Mouse (Mus musculus): ENCODE results near the gene BC030867. TPM values are rescaled to one million over a fixed set of nuclear protein-coding genes. Genes with fewer than 3 reads are reported as not detected.

Gene BC030867
- polyA plus RNA-seq, 1 experiment = 7.2 TPM

DNA sequence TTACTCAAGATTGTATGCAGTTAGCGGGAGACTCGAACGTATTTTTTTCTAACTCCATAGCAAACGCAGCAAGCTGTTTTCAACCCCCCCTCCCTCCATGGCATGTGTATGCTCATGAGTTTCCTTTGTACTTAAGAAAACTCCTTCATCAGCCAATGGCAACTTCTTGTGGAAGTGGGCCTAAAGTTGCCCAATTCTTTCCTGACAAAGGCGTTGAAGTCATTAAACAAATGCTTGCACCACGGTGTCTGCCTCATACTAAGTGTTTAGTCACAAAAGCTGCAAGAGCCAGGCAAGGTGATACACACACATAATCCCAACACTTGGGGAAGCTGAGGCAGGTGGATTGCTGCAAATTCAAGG is 2.4 kb upstream of the BC030867 start:
- no peak for TF ChIP-seq POLR2A (IDR thresholded peaks at IDR 0.05; ENCODE audit: borderline replicate concordance, low read depth, low read length)
- TF ChIP-seq CTCF (IDR thresholded peaks at IDR 0.05; ENCODE audit: low read depth, low read length) = no peak
- peak overlapping the region; percentile 67 for H3K4me3 ChIP-seq (ENCODE audit: insufficient read depth, low read length)
- H3K4me1 ChIP-seq (ENCODE audit: control insufficient read depth, insufficient read depth, low read length) = peaks cover 16% of the 10 kb centered on the region
- H3K27ac ChIP-seq (ENCODE audit: insufficient read depth, low read depth, low read length) = peak overlapping the region; percentile 90

DNA sequence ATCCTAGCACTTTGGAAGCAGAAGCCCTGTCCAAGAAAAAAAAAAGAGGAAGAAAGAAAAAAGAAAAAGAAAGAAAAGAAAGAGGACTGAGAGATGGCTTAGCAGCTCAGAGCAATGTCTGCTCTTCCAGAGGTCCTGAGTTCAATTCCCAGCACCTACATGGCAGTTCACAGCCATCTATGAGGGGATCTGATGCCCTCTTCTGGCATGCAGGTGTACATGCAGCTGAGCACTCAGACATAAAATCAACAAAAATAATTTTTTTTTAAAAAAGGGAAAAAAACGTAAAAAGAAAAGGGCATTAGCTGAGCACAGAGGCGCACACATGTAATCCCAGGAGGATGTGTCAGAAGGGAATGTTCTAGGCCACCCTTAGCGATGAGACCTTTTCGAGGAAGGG is 1.8 kb upstream of the BC030867 start:
- Histone ChIP-seq H3K4me3 (ENCODE audit: insufficient read depth, low read length) (no peak overlapping the region), H3K4me1 (ENCODE audit: control insufficient read depth, insufficient read depth, low read length) (peaks cover 16% of the 10 kb centered on the region), H3K27ac (ENCODE audit: insufficient read depth, low read depth, low read length) (peak overlapping the region; percentile 90)
- TF ChIP-seq POLR2A (IDR thresholded peaks at IDR 0.05; ENCODE audit: borderline replicate concordance, low read depth, low read length) = no peak
- peak; percentile 36; the same call in 1 of the 2 replicates for TF ChIP-seq CTCF (IDR thresholded peaks at IDR 0.05; ENCODE audit: low read depth, low read length)

DNA sequence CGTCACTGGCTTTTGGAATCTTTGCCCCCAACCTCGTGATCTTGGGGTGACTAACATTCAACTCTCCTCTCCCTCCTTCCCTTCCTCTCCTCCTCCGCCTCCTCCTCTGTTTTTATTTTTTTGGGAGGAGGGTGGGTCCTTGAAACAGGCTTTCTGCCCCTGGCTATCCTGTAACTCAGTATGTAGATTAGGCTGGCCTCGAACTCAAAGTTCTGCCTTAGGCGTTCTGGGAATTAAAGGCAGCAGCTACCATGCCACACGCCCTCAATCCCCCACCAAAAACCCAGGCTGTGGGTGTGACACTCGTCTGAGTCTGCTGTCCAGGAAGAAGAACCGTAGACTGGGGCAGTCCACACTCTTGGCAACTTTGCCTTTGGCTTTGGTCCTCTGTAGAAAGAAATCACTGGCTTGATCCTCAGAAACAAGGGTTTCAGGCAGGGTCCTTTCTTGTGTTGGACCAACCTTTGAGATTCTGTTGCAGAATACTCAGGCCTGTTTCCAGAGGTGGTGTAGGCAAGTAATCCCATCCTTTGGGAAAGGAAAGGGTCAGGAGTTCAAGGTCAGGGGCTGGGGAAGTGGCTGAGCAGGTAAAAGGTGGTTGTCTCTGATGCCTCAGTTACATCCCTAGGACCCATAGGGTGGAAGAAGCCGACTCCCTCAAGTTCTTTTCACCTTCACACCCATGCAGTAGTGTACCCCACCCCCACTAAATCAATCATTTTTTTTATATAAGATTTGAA is 839 bp downstream of the BC030867 start:
- H3K4me3 ChIP-seq (ENCODE audit: insufficient read depth, low read length) = peak overlapping the region; percentile 64
- peak overlapping the region; percentile 11 for H3K27ac ChIP-seq (ENCODE audit: insufficient read depth, low read depth, low read length)
- TF ChIP-seq CTCF (IDR thresholded peaks at IDR 0.05; ENCODE audit: low read depth, low read length) (no peak), POLR2A (IDR thresholded peaks at IDR 0.05; ENCODE audit: borderline replicate concordance, low read depth, low read length) (no peak)
- H3K4me1 ChIP-seq (ENCODE audit: control insufficient read depth, insufficient read depth, low read length) = peaks cover 14% of the 10 kb centered on the region

GRCm38 (mm10) chr11:102257514-102257913 is 8.8 kb downstream of the BC030867 start:
- no peaks in the 10 kb centered on the region for H3K4me1 ChIP-seq (ENCODE audit: control insufficient read depth, insufficient read depth, low read length)
- TF ChIP-seq POLR2A (IDR thresholded peaks at IDR 0.05; ENCODE audit: borderline replicate concordance, low read depth, low read length) (no peak), CTCF (IDR thresholded peaks at IDR 0.05; ENCODE audit: low read depth, low read length) (0 out of 2 replicates have a peak, but pooled peaks have one; percentile 13)
- no peak overlapping the region for H3K27ac ChIP-seq (ENCODE audit: insufficient read depth, low read depth, low read length)
- H3K4me3 ChIP-seq (ENCODE audit: insufficient read depth, low read length) = no peak overlapping the region

DNA sequence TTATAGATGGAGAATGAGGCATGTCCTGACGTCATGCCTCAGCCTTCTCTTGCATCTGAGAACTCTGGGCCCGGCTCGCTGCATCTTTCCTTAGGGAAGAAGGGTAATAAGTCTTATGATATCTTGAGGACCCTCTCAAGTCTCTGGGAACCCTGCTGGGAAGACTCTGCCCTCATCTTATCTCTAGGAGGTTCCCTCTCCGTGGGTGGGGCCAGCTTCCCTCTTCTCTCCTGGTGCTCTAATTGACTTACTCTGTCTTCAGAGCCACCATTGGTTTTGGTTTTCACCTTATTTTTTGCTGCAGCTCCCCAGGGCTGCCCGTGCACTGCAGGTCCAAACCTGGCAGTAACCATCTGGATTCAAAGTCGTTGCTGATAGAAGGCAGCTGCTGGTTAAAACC is 9.4 kb downstream of the BC030867 start:
- TF ChIP-seq CTCF (IDR thresholded peaks at IDR 0.05; ENCODE audit: low read depth, low read length) (no peak), POLR2A (IDR thresholded peaks at IDR 0.05; ENCODE audit: borderline replicate concordance, low read depth, low read length) (no peak)
- H3K4me1 ChIP-seq (ENCODE audit: control insufficient read depth, insufficient read depth, low read length) = no peaks in the 10 kb centered on the region
- H3K4me3 ChIP-seq (ENCODE audit: insufficient read depth, low read length) = no peak overlapping the region
- no peak overlapping the region for H3K27ac ChIP-seq (ENCODE audit: insufficient read depth, low read depth, low read length)

DNA sequence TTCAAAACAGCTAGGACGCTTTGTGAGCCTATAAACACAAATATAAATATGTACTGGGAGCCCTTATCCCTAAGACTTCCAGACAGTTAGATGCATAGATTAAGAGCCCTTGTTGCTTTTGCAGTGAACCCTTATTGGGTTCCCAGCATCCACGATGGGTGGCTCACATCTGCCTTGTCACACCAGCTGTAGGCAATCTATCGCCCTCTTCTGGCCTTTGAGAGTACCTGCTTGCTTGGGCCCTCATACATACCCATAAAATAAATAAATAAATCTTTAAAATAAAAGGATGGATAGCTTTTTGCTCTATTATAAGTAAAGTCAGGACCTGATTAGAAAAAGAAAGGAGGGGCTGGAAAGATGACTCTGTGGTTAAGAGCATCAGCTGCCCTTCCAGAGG is 9.8 kb downstream of the BC030867 start:
- Histone ChIP-seq H3K4me1 (ENCODE audit: control insufficient read depth, insufficient read depth, low read length) (no peaks in the 10 kb centered on the region), H3K27ac (ENCODE audit: insufficient read depth, low read depth, low read length) (no peak overlapping the region), H3K4me3 (ENCODE audit: insufficient read depth, low read length) (no peak overlapping the region)
- TF ChIP-seq CTCF (IDR thresholded peaks at IDR 0.05; ENCODE audit: low read depth, low read length) (no peak), POLR2A (IDR thresholded peaks at IDR 0.05; ENCODE audit: borderline replicate concordance, low read depth, low read length) (no peak)

- no peak for TF ChIP-seq POLR2A (IDR thresholded peaks at IDR 0.05; ENCODE audit: borderline replicate concordance, low read depth, low read length)
- Histone ChIP-seq H3K4me3 (ENCODE audit: insufficient read depth, low read length) (no peak overlapping the region), H3K4me1 (ENCODE audit: control insufficient read depth, insufficient read depth, low read length) (peaks cover 4% of the 10 kb centered on the region), H3K27ac (ENCODE audit: insufficient read depth, low read depth, low read length) (no peak overlapping the region)
Measured at GRCm38 (mm10) chr11:102263211-102263610, 14.5 kb downstream of the BC030867 start.

GRCm38 (mm10) chr11:102265816-102266215 is 17.1 kb downstream of the BC030867 start:
- no peak overlapping the region for H3K27ac ChIP-seq (ENCODE audit: insufficient read depth, low read depth, low read length)
- TF ChIP-seq CTCF (IDR thresholded peaks at IDR 0.05; ENCODE audit: low read depth, low read length) = no peak
- TF ChIP-seq POLR2A (IDR thresholded peaks at IDR 0.05; ENCODE audit: borderline replicate concordance, low read depth, low read length) = no peak
- H3K4me3 ChIP-seq (ENCODE audit: insufficient read depth, low read length) = no peak overlapping the region
- H3K4me1 ChIP-seq (ENCODE audit: control insufficient read depth, insufficient read depth, low read length) = peaks cover 6% of the 10 kb centered on the region

DNA sequence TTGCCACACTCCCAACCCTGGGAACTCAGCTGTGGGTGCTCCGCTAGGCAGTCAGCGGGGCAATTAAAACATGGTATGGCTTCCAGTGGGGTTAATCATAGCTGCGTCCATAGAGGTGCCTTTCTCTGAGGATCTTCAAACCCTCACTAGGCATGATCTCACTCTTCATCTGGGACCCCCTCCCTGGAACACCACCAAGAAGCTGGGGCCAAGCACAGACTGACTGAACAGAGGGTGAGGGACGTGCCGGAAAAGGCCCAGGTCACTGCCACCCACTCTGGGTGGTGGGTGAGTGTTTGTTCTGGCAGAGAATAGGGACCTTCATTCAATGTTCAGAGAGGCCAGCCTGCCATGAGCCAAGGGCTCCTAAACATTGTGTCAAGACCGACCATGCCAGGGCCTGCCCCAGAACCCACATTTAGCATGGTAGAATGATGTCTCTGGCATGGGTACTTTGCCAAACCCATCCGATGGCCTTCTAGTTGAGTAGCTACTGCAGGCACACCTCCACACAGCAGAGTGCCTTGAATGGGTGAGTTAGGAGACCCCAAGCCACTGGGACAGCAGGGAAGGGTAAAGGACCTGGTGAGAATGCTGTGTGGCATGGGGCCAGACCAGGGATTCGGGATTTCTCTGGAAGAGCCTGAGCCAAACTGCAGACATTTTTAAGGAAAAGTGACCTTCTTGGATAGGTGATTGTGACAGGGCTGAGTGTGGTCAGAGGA is 18.1 kb downstream of the BC030867 start:
- Histone ChIP-seq H3K27ac (ENCODE audit: insufficient read depth, low read depth, low read length) (no peak overlapping the region), H3K4me3 (ENCODE audit: insufficient read depth, low read length) (no peak overlapping the region), H3K4me1 (ENCODE audit: control insufficient read depth, insufficient read depth, low read length) (peaks cover 6% of the 10 kb centered on the region)
- TF ChIP-seq POLR2A (IDR thresholded peaks at IDR 0.05; ENCODE audit: borderline replicate concordance, low read depth, low read length) = no peak
- no peak for TF ChIP-seq CTCF (IDR thresholded peaks at IDR 0.05; ENCODE audit: low read depth, low read length)

- no peak overlapping the region for H3K4me3 ChIP-seq (ENCODE audit: insufficient read depth, low read length)
- peaks cover 6% of the 10 kb centered on the region for H3K4me1 ChIP-seq (ENCODE audit: control insufficient read depth, insufficient read depth, low read length)
Measured at GRCm38 (mm10) chr11:102267480-102267879, 18.8 kb downstream of the BC030867 start.

More at GRCm38 (mm10) chr11:102267480-102267879, 18.8 kb downstream of the BC030867 start:
- no peak overlapping the region for H3K27ac ChIP-seq (ENCODE audit: insufficient read depth, low read depth, low read length)
- TF ChIP-seq CTCF (IDR thresholded peaks at IDR 0.05; ENCODE audit: low read depth, low read length) (peak; percentile 27; the same call in 1 of the 2 replicates), POLR2A (IDR thresholded peaks at IDR 0.05; ENCODE audit: borderline replicate concordance, low read depth, low read length) (no peak)

All from bone marrow macrophage, adult 2 months (primary cell).